Comparison of ENCODE assay signal across 31 mouse cellular contexts in genomic region chr16:88044321-88044720, GRCm38 (mm10).
"Had no signal": no experiment of that assay in that cellular context is flagged by ENCODE, and none has a peak within 500 bp of the region (broad histone marks: within the 10 kb centered on the region; RNA-seq: fewer than 3 reads in every experiment).

No protein-coding gene starts in this region.

- H3K4me1 ChIP-seq: limb, embryonic 10.5 days; liver, embryonic 12.5 days; liver, embryonic 13.5 days; liver, embryonic 15.5 days; lung, embryonic 15.5 days; megakaryocyte, embryonic 14.5 days; midbrain, embryonic 12.5 days; midbrain, embryonic 13.5 days; midbrain, embryonic 15.5 days; neural tube, embryonic 12.5 days had no signal

- H3K4me3 ChIP-seq: left cerebral cortex, adult 2 months; limb, embryonic 10.5 days; limb, embryonic 12.5 days; limb, embryonic 13.5 days; limb, embryonic 15.5 days; liver, embryonic 12.5 days; liver, embryonic 13.5 days; liver, embryonic 15.5 days; lung, embryonic 15.5 days; megakaryocyte, embryonic 14.5 days; midbrain, embryonic 12.5 days; midbrain, embryonic 13.5 days; midbrain, embryonic 15.5 days; myocyte; neural tube, embryonic 12.5 days had no signal

- H3K4me2 ChIP-seq: limb, embryonic 12.5 days; limb, embryonic 13.5 days; limb, embryonic 15.5 days; liver, embryonic 11.5 days; liver, embryonic 12.5 days; liver, embryonic 13.5 days; liver, embryonic 15.5 days; lung, embryonic 14.5 days; lung, embryonic 15.5 days; midbrain, embryonic 12.5 days; midbrain, embryonic 13.5 days; midbrain, embryonic 15.5 days; neural tube, embryonic 12.5 days had no signal

- DNase-seq: left cerebral cortex, postnatal 4 days; liver; liver, embryonic 13.5 days; liver, postnatal 0 days; lung, adult 18-20 months; lung, adult 2 months; lung, embryonic 14.5 days; lung, postnatal 10 days; lung, postnatal 14 days; lung, postnatal 36 days; lung, postnatal 4 days; midbrain, embryonic 14.5 days had no signal

- H3K36me3 ChIP-seq: limb, embryonic 10.5 days; limb, embryonic 12.5 days; limb, embryonic 13.5 days; limb, embryonic 15.5 days; liver, embryonic 12.5 days; liver, embryonic 13.5 days; liver, embryonic 15.5 days; lung, embryonic 15.5 days; midbrain, embryonic 12.5 days; midbrain, embryonic 13.5 days; midbrain, embryonic 15.5 days; neural tube, embryonic 12.5 days had no signal

- H3K9ac ChIP-seq: limb, embryonic 12.5 days; limb, embryonic 13.5 days; limb, embryonic 15.5 days; liver, embryonic 12.5 days; liver, embryonic 13.5 days; liver, embryonic 14.5 days; liver, embryonic 15.5 days; liver, postnatal 0 days; lung, embryonic 14.5 days; lung, embryonic 15.5 days; midbrain, embryonic 12.5 days; midbrain, embryonic 13.5 days; midbrain, embryonic 15.5 days; neural tube, embryonic 12.5 days had no signal

- H3K9me3 ChIP-seq: limb, embryonic 10.5 days; limb, embryonic 12.5 days; limb, embryonic 13.5 days; limb, embryonic 15.5 days; liver, embryonic 12.5 days; liver, embryonic 13.5 days; liver, embryonic 15.5 days; lung, embryonic 15.5 days; midbrain, embryonic 12.5 days; midbrain, embryonic 13.5 days; midbrain, embryonic 15.5 days; neural tube, embryonic 12.5 days had no signal

- H3K27me3 ChIP-seq: limb, embryonic 12.5 days; limb, embryonic 13.5 days; limb, embryonic 15.5 days; liver, embryonic 12.5 days; liver, embryonic 13.5 days; liver, embryonic 15.5 days; lung, embryonic 15.5 days; megakaryocyte, embryonic 14.5 days; midbrain, embryonic 12.5 days; midbrain, embryonic 13.5 days; midbrain, embryonic 15.5 days; neural tube, embryonic 12.5 days had no signal

- H3K27ac ChIP-seq: left cerebral cortex, adult 2 months; limb, embryonic 10.5 days; limb, embryonic 12.5 days; limb, embryonic 13.5 days; limb, embryonic 15.5 days; liver, embryonic 12.5 days; liver, embryonic 13.5 days; liver, embryonic 14.5 days; liver, embryonic 15.5 days; lung, embryonic 15.5 days; macrophage; midbrain, embryonic 12.5 days; midbrain, embryonic 13.5 days; midbrain, embryonic 15.5 days; neural tube, embryonic 12.5 days had no signal

- ATAC-seq: liver, embryonic 12.5 days; liver, postnatal 0 days; lung, postnatal 0 days; midbrain, embryonic 13.5 days; midbrain, embryonic 15.5 days; midbrain, embryonic 16.5 days had no signal
